8 mouse cellular contexts compared by ENCODE assay signal in the genomic region with DNA sequence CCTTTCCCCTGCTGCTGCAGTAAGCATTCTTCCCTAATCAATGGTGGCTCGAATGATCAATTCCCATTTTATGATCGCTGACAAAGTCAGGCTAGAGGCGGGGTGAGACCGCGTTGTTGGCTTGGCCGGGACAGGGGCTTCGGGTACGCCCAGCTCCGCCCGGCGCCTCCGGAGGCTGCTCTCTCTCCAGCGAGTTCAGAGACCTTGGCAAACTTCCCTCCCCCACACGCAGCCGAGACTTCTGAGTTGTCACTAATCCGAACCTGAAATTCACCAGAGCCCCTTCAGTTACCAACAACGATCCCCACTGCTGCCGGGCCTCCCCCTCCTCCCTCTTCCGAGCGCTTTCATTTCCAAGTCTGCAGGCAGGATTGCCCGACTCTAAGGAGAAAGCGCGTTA. TPM values are rescaled to one million over a fixed set of nuclear protein-coding genes. Genes with fewer than 3 reads are reported as not detected.
DNase-seq lines count a peak whose midpoint lies in the region; ATAC-seq and TF ChIP-seq lines count a peak whose summit lies in the region.

No protein-coding gene starts in this region.

- 0 out of 2 replicates have a peak, but pooled peaks cover 3% of the 10 kb centered on the region for H3K4me1 ChIP-seq in heart, postnatal 0 days (ENCODE audit: control insufficient read depth, insufficient read depth)
- H3K4me1 ChIP-seq in midbrain, embryonic 10.5 days: peaks cover 42% of the 10 kb centered on the region

- TF ChIP-seq CTCF in heart, postnatal 0 days (IDR thresholded peaks at IDR 0.05; ENCODE audit: low read depth): no peak

- H3K27me3 ChIP-seq in heart, postnatal 0 days (ENCODE audit: control insufficient read depth, insufficient read depth, low read length): peaks cover 5% of the 10 kb centered on the region; the same call in 1 of the 2 replicates
- H3K27me3 ChIP-seq in midbrain, embryonic 10.5 days (ENCODE audit: low read depth, poor library complexity, severe bottlenecking): peaks cover 73% of the 10 kb centered on the region

- peak overlapping the region; percentile 40 for H3K9ac ChIP-seq in heart, postnatal 0 days (replicated peaks; ENCODE audit: low read depth, low read length)

- peak overlapping the region; percentile 64 for H3K4me3 ChIP-seq in heart, postnatal 0 days (ENCODE audit: low read depth, low read length)
- H3K4me3 ChIP-seq in midbrain, embryonic 10.5 days: peak overlapping the region; percentile 54

- H3K9me3 ChIP-seq in heart, postnatal 0 days (replicated peaks; ENCODE audit: control insufficient read depth, low read length): no peaks in the 10 kb centered on the region
- no peaks in the 10 kb centered on the region for H3K9me3 ChIP-seq in midbrain, embryonic 10.5 days (replicated peaks)

- peak; percentile 51 for DNase-seq in ovary, postnatal 14 days (ENCODE audit: low spot score)
- DNase-seq in ovary, adult 18-20 months (ENCODE audit: low spot score): no peak
- DNase-seq in embryo, embryonic 11.5 days (ENCODE audit: low read depth, low spot score): peak; percentile 59
- peak; percentile 63 for DNase-seq in heart, postnatal 0 days (ENCODE audit: low spot score)
- peak; percentile 74 to 82 for DNase-seq in kidney, postnatal 25 days
- DNase-seq in midbrain, embryonic 10.5 days (ENCODE audit: low spot score): peak; percentile 78
- peak; percentile 65 to 83 for DNase-seq in urinary bladder, postnatal 4 days (ENCODE audit: low spot score in 2 of 2)
- no peak for DNase-seq in spleen, postnatal 36 days (ENCODE audit: low spot score in 2 of 2)

- peak; percentile 69 for ATAC-seq in heart, postnatal 0 days (ENCODE audit: insufficient read depth, low read depth)

- H3K4me2 ChIP-seq in heart, postnatal 0 days (ENCODE audit: low read depth, low read length): peak overlapping the region; percentile 84

- TF ChIP-seq EP300 in heart, postnatal 0 days (IDR thresholded peaks at IDR 0.05; ENCODE audit: low read depth): no peak

- WGBS in heart, postnatal 0 days: under 1% methylated on average over 23 of the region's 23 CpGs
- under 1% methylated on average over 23 of the region's 23 CpGs for WGBS in midbrain, embryonic 10.5 days

- H3K36me3 ChIP-seq in heart, postnatal 0 days (replicated peaks; ENCODE audit: control insufficient read depth, insufficient read depth, low read length): no peaks in the 10 kb centered on the region
- no peaks in the 10 kb centered on the region for H3K36me3 ChIP-seq in midbrain, embryonic 10.5 days

- H3K27ac ChIP-seq in heart, postnatal 0 days (ENCODE audit: low read depth): peak overlapping the region; percentile 18
- H3K27ac ChIP-seq in midbrain, embryonic 10.5 days (replicated peaks): peak overlapping the region; percentile 78

RNA-seq across cellular contexts. Expression of a gene that starts 10.3 kb away (rescaled TPM):
- total RNA-seq in heart, postnatal 0 days (2014; rRNA removed; ENCODE audit: low replicate concordance): 30.5 and 42.2 TPM in 2 replicates
- polyA plus RNA-seq in heart, postnatal 0 days (2015; fragmentation: Nextera tagmentation; extraction: Ambion mirVana): 15.4 and 15.7 TPM in 2 replicates
- 34.4 and 44.0 TPM in 2 replicates for polyA plus RNA-seq in midbrain, embryonic 10.5 days (2016; fragmentation: Nextera tagmentation; extraction: Ambion mirVana)

Comparison
In these comparisons a context has a peak if more than half of its experiments do, and no peak if none do; other contexts are left out.
1. DNase-seq: peak in ovary, postnatal 14 days (single experiment), embryo, embryonic 11.5 days (single experiment), heart, postnatal 0 days (single experiment), kidney, postnatal 25 days (2 of 2), midbrain, embryonic 10.5 days (single experiment) and urinary bladder, postnatal 4 days (2 of 2); none in ovary, adult 18-20 months (single experiment) and spleen, postnatal 36 days (0 of 2).